Mouse (Mus musculus): ENCODE measurements around the gene Btbd3. TPM values are rescaled to one million over a fixed set of nuclear protein-coding genes. Genes with fewer than 3 reads are reported as not detected.
"Not testable (repeated sequence)": the region's sequence is repeated elsewhere in the genome, so short reads cannot be mapped to it uniquely, and the experiment has no call there.

Btbd3 gene
- total RNA-seq, 2 experiments from 2014 or later, result 16.2 to 18.6 TPM

GRCm38 (mm10) chr2:138277842-138278691 lies 21.7 kb downstream of the Btbd3 start:
- intact Hi-C loops (cut with DNase I), result no loop called here
- peak; percentile 51 for DNase-seq (ENCODE audit: low spot score)

DNA sequence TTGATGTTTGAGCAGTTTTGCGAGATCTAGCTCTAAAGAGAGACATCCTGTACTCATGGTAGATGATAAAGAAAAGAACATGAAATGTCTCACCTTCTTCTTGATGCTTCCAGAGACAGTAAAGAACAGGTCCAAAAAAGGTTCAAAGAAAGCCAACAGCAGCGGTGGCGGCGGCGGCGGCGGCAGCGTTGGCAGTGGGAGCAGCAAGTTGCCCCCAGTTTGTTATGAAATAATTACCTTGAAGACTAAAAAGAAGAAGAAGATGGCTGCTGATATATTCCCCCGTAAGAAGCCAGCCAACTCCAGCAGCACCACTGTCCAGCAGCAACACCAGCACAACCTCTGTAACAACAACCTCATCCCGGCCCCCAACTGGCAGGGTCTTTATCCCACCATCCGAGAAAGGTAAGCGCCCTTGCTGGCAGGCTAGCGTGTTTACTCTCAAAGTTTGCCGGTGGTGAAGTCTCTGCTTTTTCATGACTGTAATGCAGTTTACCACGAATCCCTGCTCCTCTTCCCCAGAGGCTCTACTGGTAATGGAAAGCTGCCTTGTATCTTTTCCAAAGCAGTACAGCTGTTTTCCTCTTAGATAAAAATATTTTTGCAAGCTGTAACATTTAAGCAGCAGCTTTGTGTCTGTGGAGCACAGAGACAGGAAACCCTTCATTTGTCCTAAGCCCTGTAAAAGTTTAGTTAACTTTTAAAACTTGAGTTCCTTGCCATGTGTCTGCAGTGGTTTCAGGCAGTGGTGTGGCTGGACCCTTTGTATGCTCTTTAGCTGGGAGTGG lies 22.7 kb downstream of the Btbd3 start:
- intact Hi-C loops (cut with DNase I), result loop anchor here (1.0 kb wide), 1 partner anchor 22 kb away; no protein-coding TSS in a partner anchor
- no peak for DNase-seq (ENCODE audit: low spot score)

DNA sequence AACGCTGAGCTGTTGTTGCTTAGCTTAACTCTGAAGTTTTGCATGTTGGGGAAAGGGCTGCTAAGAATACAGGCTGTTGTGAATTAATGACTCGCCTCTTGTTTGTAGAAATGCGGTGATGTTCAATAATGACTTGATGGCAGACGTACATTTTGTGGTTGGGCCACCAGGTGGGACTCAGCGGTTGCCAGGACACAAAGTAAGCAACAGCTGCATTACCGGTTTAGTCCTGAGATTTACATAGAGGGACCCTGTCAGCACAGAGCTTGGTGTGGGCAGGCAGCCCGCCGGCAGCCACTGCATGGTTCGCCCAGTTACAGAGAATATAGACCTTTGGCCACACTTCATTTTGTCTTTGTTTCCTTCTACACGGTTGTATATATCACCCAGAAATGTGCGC lies 23.3 kb downstream of the Btbd3 start:
- no peak for DNase-seq (ENCODE audit: low spot score)
- intact Hi-C loops (cut with DNase I), result loop anchor here (1.0 to 10.0 kb wide), 4 partner anchors 22 to 247 kb away; no protein-coding TSS in a partner anchor

DNA sequence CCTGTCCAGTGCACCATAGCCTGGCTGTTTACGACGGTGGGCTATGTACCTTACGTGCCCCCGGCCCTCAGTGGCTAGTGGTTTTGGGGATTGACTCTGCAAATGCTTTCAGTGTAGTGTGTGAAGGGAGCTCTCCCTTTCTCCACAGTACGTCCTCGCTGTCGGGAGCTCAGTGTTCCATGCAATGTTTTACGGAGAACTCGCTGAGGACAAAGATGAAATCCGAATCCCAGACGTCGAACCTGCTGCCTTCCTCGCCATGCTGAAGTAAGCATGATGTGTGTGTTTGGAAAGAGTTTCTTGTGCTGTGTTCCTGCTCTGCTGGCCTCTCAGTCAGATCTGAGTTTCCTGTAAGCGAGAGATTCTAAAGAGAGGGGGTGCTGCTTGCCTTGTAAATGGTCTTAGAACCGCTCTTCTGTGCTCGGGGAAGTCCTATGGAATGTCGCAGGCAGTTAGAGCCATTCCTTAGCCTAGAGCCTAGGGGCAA lies 23.9 kb downstream of the Btbd3 start:
- intact Hi-C loops (cut with DNase I), result loop anchor here (1.0 to 10.0 kb wide), 3 partner anchors 65 to 248 kb away; no protein-coding TSS in a partner anchor
- DNase-seq (ENCODE audit: low spot score), result no peak

- intact Hi-C loops (cut with DNase I), result loop anchor here (5.0 to 10.0 kb wide), 2 partner anchors 153 to 249 kb away; no protein-coding TSS in a partner anchor
- no peak for DNase-seq (ENCODE audit: low spot score)
Observed at GRCm38 (mm10) chr2:138281550-138282201, 25.3 kb downstream of the Btbd3 start.

DNA sequence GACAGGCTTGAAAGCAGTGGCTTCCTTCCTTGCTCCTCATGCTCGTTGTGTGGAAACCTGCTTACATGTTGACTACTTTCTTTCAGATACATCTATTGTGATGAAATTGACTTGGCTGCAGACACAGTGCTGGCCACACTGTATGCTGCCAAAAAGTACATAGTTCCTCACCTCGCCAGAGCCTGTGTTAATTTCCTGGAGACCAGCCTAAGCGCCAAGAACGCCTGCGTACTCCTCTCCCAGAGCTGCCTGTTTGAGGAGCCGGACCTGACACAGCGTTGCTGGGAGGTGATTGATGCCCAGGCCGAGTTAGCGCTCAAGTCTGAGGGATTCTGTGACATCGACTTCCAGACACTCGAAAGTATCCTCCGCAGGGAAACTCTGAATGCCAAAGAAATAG lies 27.0 kb downstream of the Btbd3 start:
- no peak for DNase-seq (ENCODE audit: low spot score)
- intact Hi-C loops (cut with DNase I), result loop anchor here (5.0 to 10.0 kb wide), 2 partner anchors 151 to 251 kb away; no protein-coding TSS in a partner anchor

DNA sequence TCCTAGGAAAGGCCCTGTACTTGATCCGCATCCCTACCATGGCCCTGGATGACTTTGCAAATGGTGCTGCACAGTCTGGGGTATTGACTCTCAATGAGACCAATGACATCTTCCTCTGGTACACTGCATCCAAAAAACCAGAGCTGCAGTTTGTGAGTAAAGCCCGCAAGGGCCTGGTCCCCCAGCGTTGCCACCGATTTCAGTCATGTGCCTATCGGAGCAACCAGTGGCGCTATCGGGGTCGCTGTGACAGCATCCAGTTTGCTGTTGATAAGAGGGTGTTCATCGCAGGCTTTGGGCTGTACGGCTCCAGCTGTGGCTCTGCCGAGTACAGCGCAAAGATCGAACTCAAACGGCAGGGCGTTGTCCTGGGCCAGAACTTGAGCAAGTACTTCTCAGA lies 27.5 kb downstream of the Btbd3 start:
- DNase-seq (ENCODE audit: low spot score), result no peak
- intact Hi-C loops (cut with DNase I), result loop anchor here (5.0 to 10.0 kb wide), 2 partner anchors 151 to 252 kb away; no protein-coding TSS in a partner anchor

DNA sequence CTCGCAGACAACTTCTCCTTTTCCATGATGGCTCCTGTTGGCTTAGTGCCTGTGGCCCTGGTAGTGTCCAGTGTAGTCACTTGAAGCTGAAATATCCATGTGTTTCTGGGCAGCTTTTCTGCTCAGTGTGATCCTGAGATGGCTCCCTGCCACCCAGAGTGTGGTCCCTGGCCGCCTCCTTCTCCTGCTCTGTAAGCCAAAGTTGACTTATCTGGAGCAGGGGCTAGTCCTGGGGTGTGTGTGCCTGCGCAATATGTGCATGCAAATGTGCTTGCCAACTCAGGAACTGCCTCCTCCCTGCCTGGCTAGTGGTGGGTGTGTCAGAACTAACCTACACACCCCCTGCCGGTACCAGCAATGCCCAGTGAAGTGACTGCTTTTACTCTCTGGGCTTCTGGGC lies 29.4 kb downstream of the Btbd3 start:
- intact Hi-C loops (cut with DNase I), result loop anchor here (10.0 kb wide), 1 partner anchor 149 kb away; no protein-coding TSS in a partner anchor
- DNase-seq (ENCODE audit: low spot score), result no peak

GRCm38 (mm10) chr2:138290154-138290553 lies 33.8 kb downstream of the Btbd3 start:
- DNase-seq (ENCODE audit: low spot score), result no peak

DNA sequence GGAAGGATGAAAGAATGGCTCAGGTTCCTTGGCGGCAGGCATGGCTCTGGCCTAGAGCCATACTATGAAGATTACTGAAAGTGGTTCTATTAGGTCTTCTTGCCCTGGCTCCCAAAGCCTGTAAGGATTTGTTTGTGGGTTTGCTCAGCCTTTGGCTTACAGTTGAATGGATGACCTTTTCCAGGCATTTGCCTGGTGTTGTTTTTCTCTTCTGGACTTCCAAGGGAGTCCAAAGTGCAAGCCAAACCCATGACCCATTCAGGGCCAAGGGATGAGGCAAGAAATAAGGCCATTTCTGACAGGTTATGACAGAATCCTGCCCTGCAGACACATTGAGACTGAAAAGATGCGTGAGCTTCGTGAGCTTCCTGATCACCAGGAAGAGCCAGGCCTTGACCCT lies 37.9 kb downstream of the Btbd3 start:
- DNase-seq (ENCODE audit: low spot score), result no peak

More at GRCm38 (mm10) chr2:138290154-138290553, 33.8 kb downstream of the Btbd3 start:
- intact Hi-C loops (cut with DNase I), result no loop called here

GRCm38 (mm10) chr2:138306236-138306635 lies 49.9 kb downstream of the Btbd3 start:
- intact Hi-C loops (cut with DNase I), result no loop called here
- no peak for DNase-seq (ENCODE audit: low spot score)

More for the DNA sequence above, 37.9 kb downstream of the Btbd3 start:
- intact Hi-C loops (cut with DNase I), result no loop called here

DNA sequence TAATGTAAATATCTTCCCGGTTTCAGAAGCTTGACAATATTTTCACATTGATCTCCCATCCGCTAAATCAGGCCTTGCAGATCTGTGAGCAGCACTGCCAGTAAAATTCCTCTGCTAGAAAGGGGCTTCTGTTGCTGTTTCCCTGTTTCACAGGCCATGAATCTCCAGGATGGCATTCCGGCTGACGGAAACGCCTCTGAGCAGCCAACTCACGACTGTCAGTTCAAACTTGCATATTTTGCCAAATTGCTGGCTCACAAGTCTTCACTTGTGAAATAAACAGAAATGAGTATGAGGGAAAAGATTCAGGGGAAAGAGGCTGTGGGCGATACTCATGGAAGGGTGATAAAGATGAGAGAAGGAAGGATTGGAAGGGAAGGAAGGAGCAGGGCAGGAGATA lies 59.3 kb downstream of the Btbd3 start:
- intact Hi-C loops (cut with DNase I), result no loop called here
- DNase-seq (ENCODE audit: low spot score), result no peak

DNA sequence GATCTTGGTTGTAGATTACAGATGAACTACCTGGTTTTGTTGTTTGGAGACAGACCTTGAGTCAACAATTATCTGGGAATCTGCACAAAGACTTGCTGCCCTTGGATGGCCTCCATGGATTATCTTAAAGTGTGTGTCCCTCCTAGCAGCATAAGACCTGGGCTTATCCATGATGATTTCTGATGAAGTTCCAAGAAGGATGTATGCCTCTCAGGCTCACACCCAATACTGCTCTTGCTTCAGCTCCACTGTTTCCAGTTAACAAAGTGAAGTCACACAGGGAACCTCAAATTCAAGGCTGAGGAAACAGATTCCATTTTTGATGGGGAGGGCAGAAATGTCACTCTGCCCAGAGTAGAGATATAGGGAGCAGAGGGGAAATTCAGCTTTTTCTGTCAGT lies 64.0 kb downstream of the Btbd3 start:
- intact Hi-C loops (cut with DNase I), result no loop called here

GRCm38 (mm10) chr2:138321041-138321481 lies 64.7 kb downstream of the Btbd3 start:
- DNase-seq (ENCODE audit: low spot score), result no peak
- intact Hi-C loops (cut with DNase I), result no loop called here

More for the DNA sequence above, 64.0 kb downstream of the Btbd3 start:
- DNase-seq (ENCODE audit: low spot score), result no peak

DNA sequence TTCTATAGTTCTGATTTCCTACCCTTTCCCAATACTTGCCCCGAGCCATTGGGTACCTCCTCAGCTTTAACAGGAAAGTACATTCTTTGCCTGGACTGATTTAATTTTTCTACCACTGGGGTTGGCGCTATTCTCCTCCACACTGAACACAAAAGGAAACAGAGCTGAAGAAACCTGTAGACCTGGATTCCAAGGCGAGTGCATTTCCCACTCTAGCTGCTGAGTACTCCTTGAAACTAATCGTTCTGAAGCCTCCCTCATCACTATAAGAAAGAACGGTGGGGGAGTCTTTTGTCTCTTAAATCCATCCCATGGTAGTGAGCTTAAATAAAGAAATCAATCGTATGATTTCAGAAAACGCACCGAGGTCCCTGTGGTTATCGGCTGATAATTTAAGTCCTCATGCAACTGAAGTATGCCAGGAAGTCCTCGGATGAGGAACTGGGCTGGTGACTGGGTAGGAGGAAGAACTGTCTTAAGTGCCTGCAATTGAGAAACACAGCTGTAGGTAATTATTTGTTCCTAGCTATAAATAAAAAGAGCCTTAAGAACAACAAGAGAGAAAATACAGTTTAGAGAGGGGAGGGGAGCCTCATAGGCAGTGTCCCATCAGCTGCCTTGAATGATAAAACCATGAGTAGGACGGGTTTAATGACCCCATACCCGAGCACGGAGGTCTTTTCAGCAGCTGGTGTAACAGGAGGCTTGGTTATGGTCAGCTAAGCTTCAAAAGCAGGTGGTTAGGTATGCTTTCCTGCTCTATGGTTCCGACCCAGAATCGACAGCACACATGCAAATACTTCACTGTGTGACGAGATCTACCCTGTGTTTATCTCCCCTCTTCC lies 66.1 kb downstream of the Btbd3 start:
- intact Hi-C loops (cut with DNase I), result no loop called here

DNA sequence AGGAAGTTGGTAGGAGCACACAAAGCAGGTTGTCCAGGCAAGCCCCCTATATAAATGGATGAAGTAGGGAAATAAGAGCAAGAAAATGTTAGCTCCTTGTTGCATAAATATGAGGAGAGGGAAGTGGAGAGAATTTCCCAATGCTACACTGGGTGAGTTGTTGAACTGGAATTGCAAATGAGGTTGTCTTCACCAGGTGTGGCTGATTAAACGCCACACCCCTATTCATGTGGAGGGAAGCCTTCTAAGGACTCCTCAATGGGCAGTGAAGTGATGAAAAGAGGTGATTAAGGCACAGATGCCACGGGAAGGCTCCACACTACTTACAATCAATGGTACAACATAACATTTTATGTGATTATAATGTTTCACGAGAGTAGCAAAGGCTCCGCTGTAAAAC lies 70.0 kb downstream of the Btbd3 start:
- intact Hi-C loops (cut with DNase I), result no loop called here
- no peak for DNase-seq (ENCODE audit: low spot score)

More for the DNA sequence above, 66.1 kb downstream of the Btbd3 start:
- DNase-seq (ENCODE audit: low spot score), result no peak

DNA sequence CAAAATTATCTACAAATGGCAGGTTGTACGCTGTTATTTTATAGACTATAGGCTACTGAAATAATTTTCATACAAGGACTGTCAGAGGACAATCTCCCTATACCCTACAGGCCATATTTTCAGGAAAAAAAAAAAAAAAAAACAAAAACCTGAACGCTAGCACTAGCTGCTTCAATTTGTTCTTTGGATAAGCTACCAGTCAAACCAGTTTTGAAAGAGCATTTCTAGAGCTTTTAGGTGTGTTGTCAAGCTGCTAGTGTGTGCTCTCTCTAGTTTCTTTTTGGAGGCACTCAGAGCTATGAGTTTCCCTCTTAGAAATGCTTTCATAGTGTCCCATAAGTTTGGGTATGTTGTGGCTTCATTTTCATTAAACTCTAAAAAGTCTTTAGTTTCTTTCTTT lies 77.8 kb downstream of the Btbd3 start:
- DNase-seq (ENCODE audit: low spot score); intact Hi-C loops (cut with DNase I): not testable (repeated sequence)

GRCm38 (mm10) chr2:138337886-138338494 lies 81.6 kb downstream of the Btbd3 start:
- no peak for DNase-seq (ENCODE audit: low spot score)
- intact Hi-C loops (cut with DNase I), result no loop called here
